Mouse (Mus musculus) neural tube, embryonic 13.5 days (tissue): Measurements from ENCODE around the gene Pip5k1c. TPM values are rescaled to one million over a fixed set of nuclear protein-coding genes. Genes with fewer than 3 reads are reported as not detected.

ENCODE experiments used
- ATAC-seq: fragments of 200-750 bp; cut with Nextera tagmentation; 2 replicates; pipeline ENCODE4 v1.8.0; 2017; ENCODE audit warnings: low read depth, mild to moderate bottlenecking, moderate TSS enrichment, moderate library complexity
- H3K27ac ChIP-seq: fragments of 300-500 bp; sonication (generic); replicated peaks from 2 replicates; pipeline ENCODE4 v1.5.1; 2015; ENCODE audit warnings: moderate library complexity, mild to moderate bottlenecking, inconsistent platforms
- H3K27me3 ChIP-seq: fragments of 300-500 bp; sonication (generic); 2 replicates; pipeline ENCODE4 v1.6.1; 2015; ENCODE audit warnings: mild to moderate bottlenecking, inconsistent platforms
- H3K36me3 ChIP-seq: fragments of 300-500 bp; sonication (generic); 2 replicates; pipeline ENCODE4 v1.6.1; 2015; ENCODE audit warnings: mild to moderate bottlenecking, inconsistent platforms
- H3K4me1 ChIP-seq: fragments of 300-500 bp; sonication (generic); replicated peaks from 2 replicates; pipeline ENCODE4 v1.6.1; 2015; ENCODE audit warnings: inconsistent platforms
- H3K4me2 ChIP-seq: fragments of 300-500 bp; sonication (generic); 2 replicates; pipeline ENCODE4 v1.6.1; 2015; ENCODE audit warnings: inconsistent platforms, mild to moderate bottlenecking, moderate library complexity
- H3K4me3 ChIP-seq: fragments of 300-500 bp; sonication (generic); 2 replicates; pipeline ENCODE4 v1.5.1; 2015; ENCODE audit warnings: mild to moderate bottlenecking, inconsistent platforms
- H3K9ac ChIP-seq: fragments of 300-500 bp; sonication (generic); 2 replicates; pipeline ENCODE4 v1.6.1; 2015; ENCODE audit warnings: moderate library complexity, mild to moderate bottlenecking, inconsistent platforms
- H3K9me3 ChIP-seq: fragments of 300-500 bp; sonication (generic); 2 replicates; pipeline ENCODE4 v1.6.1; 2016; ENCODE audit warnings: inconsistent platforms
- WGBS: fragments of 180-500 bp; shearing (Covaris S2); methylation state at CpG from one replicate; pipeline ENCODE4 v1.1.7; 2015; 5-methylcytosine and 5-hydroxymethylcytosine counted together
- polyA plus RNA-seq: library from polyadenylated mRNA; unstranded; fragments of >200 nt; fragmentation: Nextera tagmentation; extraction: Ambion mirVana; gene quantifications from 2 replicates; pipeline ENCODE4 v1.2.1, GENCODE M21; 2015

Gene Pip5k1c
- polyA plus RNA-seq, 1 experiment from 2014 or later, result 102 TPM

DNA sequence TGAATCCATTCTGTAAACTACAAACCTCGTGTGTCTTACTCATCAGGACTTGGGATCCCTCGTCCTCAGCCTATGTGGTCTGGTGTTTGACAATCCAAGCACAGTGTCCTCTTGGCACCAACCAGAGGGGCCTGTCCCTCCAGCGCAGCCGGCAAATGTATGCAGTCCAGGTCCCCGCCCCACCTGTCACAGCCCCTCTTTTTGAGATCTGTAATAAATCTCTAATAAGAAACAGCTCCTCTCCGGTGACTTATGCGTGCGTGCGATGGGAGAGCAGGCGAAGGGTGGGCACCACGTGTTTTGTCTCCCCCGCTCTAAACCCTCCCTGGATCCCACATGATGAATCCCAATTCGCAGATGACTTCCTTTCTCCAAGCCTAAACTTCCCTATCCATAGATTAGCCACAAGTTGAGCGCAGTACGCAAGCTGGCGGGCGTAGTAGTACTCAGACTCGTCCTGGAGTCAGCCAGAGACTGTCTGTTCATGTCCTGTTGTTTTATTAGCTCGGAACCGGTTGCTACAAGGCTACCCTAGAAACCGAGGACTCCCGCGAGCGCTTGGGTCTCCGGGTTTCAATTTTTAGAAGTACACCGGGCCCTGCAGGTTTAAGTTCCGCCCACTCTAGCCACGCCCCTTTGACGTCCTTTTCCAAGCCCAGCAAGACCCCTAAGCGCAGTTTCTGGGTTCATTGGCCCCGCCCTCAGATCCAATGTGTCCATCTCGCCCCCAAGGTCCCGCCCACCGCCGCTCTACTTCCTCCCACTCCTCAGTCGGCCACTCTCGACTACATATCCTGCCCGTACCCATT lies 27.2 kb downstream of the Pip5k1c start:
- Histone ChIP-seq H3K27ac (peak overlapping the region; percentile 89), H3K4me3 (peak overlapping the region; percentile 90), H3K9ac (peak overlapping the region; percentile 53), H3K4me2 (peak overlapping the region; percentile 87), H3K9me3 (no peaks in the 10 kb centered on the region), H3K4me1 (peaks cover 37% of the 10 kb centered on the region), H3K36me3 (peaks cover 66% of the 10 kb centered on the region), H3K27me3 (no peaks in the 10 kb centered on the region)
- under 1% methylated on average over 38 of the region's 38 CpGs for WGBS
- peak; percentile 44 for ATAC-seq

DNA sequence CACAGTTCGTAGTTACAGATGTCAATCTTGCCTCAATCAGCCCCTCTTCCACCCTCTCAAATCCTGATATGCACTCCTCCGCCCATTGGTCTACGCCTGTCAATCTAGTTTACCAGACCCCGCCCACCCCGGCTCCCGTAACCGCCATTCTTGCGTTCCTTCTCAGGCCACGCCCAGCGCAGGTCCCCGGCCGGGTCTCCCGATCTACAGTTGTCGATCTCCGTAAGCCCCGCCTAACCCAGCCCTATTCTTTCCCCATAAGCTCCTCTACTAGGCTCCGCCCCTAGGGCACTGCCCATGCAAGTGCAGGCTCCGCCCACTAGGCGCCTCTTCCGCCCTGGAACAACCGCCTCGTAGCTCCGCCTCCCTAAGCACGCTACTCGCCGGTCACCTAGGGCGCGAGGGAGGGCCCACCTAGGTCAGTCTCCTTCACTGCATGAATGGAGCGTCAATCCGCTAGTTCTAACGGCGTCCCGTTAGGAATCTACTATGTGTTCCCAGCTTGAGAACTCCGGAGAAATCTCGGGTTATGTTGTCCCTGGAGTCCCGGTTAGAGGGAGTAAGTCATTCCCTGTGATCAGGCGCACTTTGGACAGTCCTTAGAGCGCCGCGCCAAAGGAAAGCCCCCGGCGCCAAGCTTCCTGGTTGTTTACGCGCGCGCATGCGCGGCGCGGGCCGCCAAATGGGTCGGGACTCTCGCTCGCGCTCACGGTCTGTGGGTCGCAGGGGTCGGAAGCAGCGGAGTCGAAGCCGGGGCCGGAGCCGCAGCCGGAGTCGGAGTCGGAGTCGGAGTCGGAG lies 28.0 kb downstream of the Pip5k1c start, which contains the start of gene Cactin:
TSS of gene Cactin (plus strand) at position 554 of the 798 bp plus-strand sequence.
- Histone ChIP-seq H3K4me2 (peak within 1 kb of the TSS; percentile 87), H3K36me3 (peaks cover 66% of the 10 kb centered on the region), H3K4me3 (peak within 1 kb of the TSS; percentile 90), H3K4me1 (peaks cover 37% of the 10 kb centered on the region), H3K9ac (peak within 1 kb of the TSS; percentile 88), H3K27me3 (no peaks in the 10 kb centered on the region), H3K9me3 (no peaks in the 10 kb centered on the region), H3K27ac (peak within 1 kb of the TSS; percentile 89)
- ATAC-seq, result peak; percentile 94
- WGBS, result under 1% methylated on average over 68 of the region's 68 CpGs

GRCm38 (mm10) chr10:81321436-81321835 lies 28.7 kb downstream of the Pip5k1c start:
- Histone ChIP-seq H3K4me3 (peak overlapping the region; percentile 90), H3K27ac (peak overlapping the region; percentile 89), H3K36me3 (peaks cover 66% of the 10 kb centered on the region), H3K4me1 (peaks cover 36% of the 10 kb centered on the region), H3K9me3 (no peaks in the 10 kb centered on the region), H3K4me2 (peak overlapping the region; percentile 87), H3K27me3 (no peaks in the 10 kb centered on the region), H3K9ac (peak overlapping the region; percentile 88)
- ATAC-seq, result peak; percentile 4
- WGBS, result 3% methylated on average over 20 of the region's 20 CpGs

DNA sequence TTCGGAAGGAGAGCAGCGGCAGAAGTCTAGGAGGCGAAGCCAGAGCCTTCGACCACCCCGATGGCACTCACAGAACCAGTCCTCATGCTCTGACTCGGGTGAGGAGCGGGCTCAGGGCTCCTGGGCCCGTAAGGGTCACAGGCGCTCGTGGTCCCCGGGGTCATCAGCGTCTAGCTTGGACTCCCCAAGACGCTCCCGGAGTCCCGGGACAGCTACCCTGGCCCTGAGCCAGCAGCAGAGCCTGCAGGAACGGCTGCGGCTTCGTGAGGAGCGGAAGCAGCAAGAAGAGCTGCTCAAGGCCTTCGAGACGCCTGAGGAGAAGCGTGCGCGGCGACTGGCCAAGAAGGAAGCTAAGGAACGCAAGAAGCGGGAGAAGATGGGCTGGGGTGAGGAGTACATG lies 29.7 kb downstream of the Pip5k1c start:
- Histone ChIP-seq H3K4me2 (peak overlapping the region; percentile 87), H3K4me3 (peak overlapping the region; percentile 90), H3K9ac (no peak overlapping the region)

DNA sequence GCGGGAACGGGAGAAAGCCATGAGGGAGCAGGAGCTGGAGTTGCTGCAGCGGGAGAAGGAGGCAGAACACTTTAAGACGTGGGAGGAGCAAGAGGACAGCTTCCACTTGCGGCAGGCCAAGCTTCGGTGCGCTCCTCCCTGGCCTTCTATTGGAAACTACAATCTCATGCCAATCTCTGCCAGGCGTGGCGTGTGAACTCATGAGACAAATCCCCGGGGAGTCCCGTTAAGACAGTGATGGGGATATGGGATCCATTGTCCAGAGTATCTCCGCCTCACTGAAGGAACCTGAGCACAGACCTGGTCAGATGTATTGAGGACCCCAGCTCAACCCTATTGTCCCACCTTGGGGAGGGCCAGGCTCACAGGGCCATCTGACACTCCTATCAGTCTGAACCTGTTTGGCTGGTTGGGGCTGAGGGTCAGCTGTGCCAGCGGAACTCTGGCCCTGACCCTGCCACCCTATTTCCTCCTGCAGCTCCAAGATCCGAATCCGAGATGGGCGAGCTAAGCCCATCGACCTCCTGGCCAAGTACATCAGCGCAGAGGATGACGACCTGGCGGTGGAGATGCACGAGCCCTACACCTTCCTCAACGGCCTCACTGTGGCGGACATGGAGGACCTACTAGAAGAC lies 30.5 kb downstream of the Pip5k1c start:
- Histone ChIP-seq H3K9ac (no peak overlapping the region), H3K4me2 (no peak overlapping the region), H3K4me3 (no peak overlapping the region), H3K4me1 (peaks cover 32% of the 10 kb centered on the region), H3K9me3 (no peaks in the 10 kb centered on the region), H3K27ac (no peak overlapping the region), H3K36me3 (peaks cover 60% of the 10 kb centered on the region), H3K27me3 (no peaks in the 10 kb centered on the region)
- WGBS, result 95% methylated on average over 23 of the region's 23 CpGs
- ATAC-seq, result no peak

More for the DNA sequence above, 29.7 kb downstream of the Pip5k1c start:
- Histone ChIP-seq H3K27ac (no peak overlapping the region), H3K4me1 (peaks cover 29% of the 10 kb centered on the region), H3K36me3 (peaks cover 68% of the 10 kb centered on the region), H3K27me3 (no peaks in the 10 kb centered on the region), H3K9me3 (no peaks in the 10 kb centered on the region)
- ATAC-seq, result no peak
- whole genome bisulfite sequencing, result 95% methylated on average over 27 of the region's 27 CpGs

- peaks cover 53% of the 10 kb centered on the region for H3K36me3 ChIP-seq
Measured at GRCm38 (mm10) chr10:81323791-81324530, 31.2 kb downstream of the Pip5k1c start.

DNA sequence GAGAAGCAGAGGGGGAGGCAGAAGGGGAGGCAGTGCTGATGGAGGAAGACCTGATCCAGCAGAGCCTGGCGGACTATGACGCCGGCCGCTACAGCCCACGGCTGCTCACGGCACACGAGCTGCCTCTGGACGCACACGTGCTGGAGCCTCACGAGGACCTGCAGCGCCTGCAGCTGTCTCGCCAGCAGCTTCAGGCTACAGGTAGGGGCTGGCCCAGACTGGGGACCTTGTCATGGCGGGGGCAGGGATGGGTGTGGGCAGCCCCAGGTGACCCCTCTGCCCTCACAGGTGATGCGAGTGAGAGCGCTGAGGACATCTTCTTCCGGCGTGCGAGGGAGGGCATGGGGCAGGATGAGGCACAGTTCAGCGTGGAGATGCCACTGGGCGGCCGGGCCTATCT lies 32.4 kb downstream of the Pip5k1c start:
- WGBS, result 95% methylated on average over 21 of the region's 21 CpGs
- peaks cover 31% of the 10 kb centered on the region for H3K4me1 ChIP-seq
- H3K27me3 ChIP-seq, result no peaks in the 10 kb centered on the region; the same call in 1 of the 2 replicates
- H3K9me3 ChIP-seq, result no peaks in the 10 kb centered on the region
- ATAC-seq, result no peak
- no peak overlapping the region for H3K27ac ChIP-seq
- H3K4me2 ChIP-seq, result no peak overlapping the region
- H3K9ac ChIP-seq, result no peak overlapping the region
- H3K4me3 ChIP-seq, result no peak overlapping the region
- peaks cover 53% of the 10 kb centered on the region for H3K36me3 ChIP-seq

More at GRCm38 (mm10) chr10:81323791-81324530, 31.2 kb downstream of the Pip5k1c start:
- peaks cover 31% of the 10 kb centered on the region for H3K4me1 ChIP-seq
- no peaks in the 10 kb centered on the region for H3K27me3 ChIP-seq
- no peak overlapping the region for H3K9ac ChIP-seq
- WGBS, result 95% methylated on average over 18 of the region's 18 CpGs
- no peak overlapping the region for H3K4me3 ChIP-seq
- no peak overlapping the region for H3K4me2 ChIP-seq
- H3K9me3 ChIP-seq, result no peaks in the 10 kb centered on the region
- H3K27ac ChIP-seq, result no peak overlapping the region
- no peak for ATAC-seq

DNA sequence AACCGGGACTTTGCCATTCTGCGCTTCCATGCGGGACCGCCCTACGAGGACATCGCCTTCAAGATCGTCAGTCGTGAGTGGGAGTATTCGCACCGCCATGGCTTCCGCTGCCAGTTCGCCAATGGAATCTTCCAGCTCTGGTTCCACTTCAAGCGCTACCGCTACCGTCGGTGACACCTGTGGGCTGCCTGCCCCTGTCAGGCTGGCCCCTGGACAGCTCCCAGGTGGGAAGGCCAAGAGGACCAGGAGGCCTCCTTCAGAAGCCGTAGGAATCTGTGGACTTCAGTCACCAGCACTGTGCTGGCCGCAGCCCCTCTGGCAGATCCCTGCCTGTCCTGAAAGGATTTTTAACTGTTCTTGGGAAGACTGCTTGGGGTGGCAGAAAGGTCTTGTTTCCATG lies 33.0 kb downstream of the Pip5k1c start:
- no peak overlapping the region for H3K4me2 ChIP-seq
- H3K27me3 ChIP-seq, result no peaks in the 10 kb centered on the region; the same call in 1 of the 2 replicates
- H3K9me3 ChIP-seq, result no peaks in the 10 kb centered on the region
- no peak for ATAC-seq
- 93% methylated on average over 18 of the region's 18 CpGs for WGBS
- H3K36me3 ChIP-seq, result peaks cover 53% of the 10 kb centered on the region
- no peak overlapping the region for H3K27ac ChIP-seq
- peaks cover 34% of the 10 kb centered on the region for H3K4me1 ChIP-seq
- no peak overlapping the region for H3K4me3 ChIP-seq
- no peak overlapping the region for H3K9ac ChIP-seq

DNA sequence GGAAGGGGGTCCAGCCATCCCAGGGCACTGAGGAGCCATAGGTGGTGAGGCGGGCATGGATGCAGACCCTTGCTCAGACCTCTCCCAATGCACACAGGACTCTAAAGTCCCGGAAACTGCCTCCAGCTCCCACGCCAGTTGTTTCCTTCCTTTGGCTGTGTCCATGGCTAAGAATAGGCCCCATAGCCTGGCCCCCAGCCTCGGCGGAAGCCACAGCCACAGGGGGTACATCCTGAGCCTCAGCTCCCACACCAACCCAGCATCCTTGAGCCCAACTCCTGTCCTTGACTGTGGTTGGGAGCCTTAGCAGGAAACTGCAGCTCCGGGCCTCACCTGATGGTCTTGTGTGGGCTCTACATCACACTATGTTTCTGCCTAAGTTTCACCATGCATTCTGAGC lies 34.1 kb downstream of the Pip5k1c start:
- 83% methylated on average over 6 of the region's 6 CpGs for WGBS
- Histone ChIP-seq H3K27ac (peak overlapping the region; percentile 28; the same call in 1 of the 2 replicates), H3K9me3 (no peaks in the 10 kb centered on the region)

GRCm38 (mm10) chr10:81327959-81328358 lies 35.2 kb downstream of the Pip5k1c start:
- no peaks in the 10 kb centered on the region for H3K9me3 ChIP-seq
- no peak overlapping the region for H3K4me3 ChIP-seq
- H3K9ac ChIP-seq, result no peak overlapping the region; the same call in 1 of the 2 replicates
- WGBS, result 44% methylated on average over 2 of the region's 2 CpGs
- no peak for ATAC-seq
- peaks cover 21% of the 10 kb centered on the region for H3K4me1 ChIP-seq
- no peak overlapping the region for H3K4me2 ChIP-seq
- H3K27me3 ChIP-seq, result peaks cover 16% of the 10 kb centered on the region
- H3K27ac ChIP-seq, result no peak overlapping the region
- peaks cover 44% of the 10 kb centered on the region for H3K36me3 ChIP-seq

More for the DNA sequence above, 34.1 kb downstream of the Pip5k1c start:
- no peak for ATAC-seq
- no peak overlapping the region for H3K9ac ChIP-seq
- H3K4me3 ChIP-seq, result no peak overlapping the region
- peaks cover 29% of the 10 kb centered on the region for H3K4me1 ChIP-seq
- H3K36me3 ChIP-seq, result peaks cover 53% of the 10 kb centered on the region
- peaks cover 5% of the 10 kb centered on the region for H3K27me3 ChIP-seq
- H3K4me2 ChIP-seq, result no peak overlapping the region

GRCm38 (mm10) chr10:81328386-81328785 lies 35.6 kb downstream of the Pip5k1c start, which contains the start of gene Tbxa2r:
Tbxa2r (plus strand) TSS chr10:81328731.
- 13% methylated on average over 10 of the region's 10 CpGs for WGBS
- H3K9ac ChIP-seq, result peak within 1 kb of the TSS; percentile 34; the same call in 1 of the 2 replicates
- peak within 1 kb of the TSS; percentile 11; the same call in 1 of the 2 replicates for H3K4me2 ChIP-seq

More at GRCm38 (mm10) chr10:81328386-81328785, 35.6 kb downstream of the Pip5k1c start, which contains the start of gene Tbxa2r:
- peaks cover 21% of the 10 kb centered on the region for H3K4me1 ChIP-seq
- H3K27me3 ChIP-seq, result peaks cover 21% of the 10 kb centered on the region
- H3K27ac ChIP-seq, result peak within 1 kb of the TSS; percentile 49; the same call in 1 of the 2 replicates
- no peak for ATAC-seq
- no peak within 1 kb of the TSS for H3K4me3 ChIP-seq
- peaks cover 40% of the 10 kb centered on the region for H3K36me3 ChIP-seq
- no peaks in the 10 kb centered on the region for H3K9me3 ChIP-seq
